Mouse (Mus musculus) urinary bladder, adult 2 months (tissue): Measurements from ENCODE around the gene Dmap1. TPM values are rescaled to one million over a fixed set of nuclear protein-coding genes. Genes with fewer than 3 reads are reported as not detected.

Experiments used
- DNase-seq: peaks from one replicate; pipeline ENCODE4 v3.0.0; 2022; ENCODE audit warnings: low spot score
- polyA plus RNA-seq: library from polyadenylated mRNA; depleted of rRNA; stranded (reverse); fragments of >200 nt; gene quantifications from 2 replicates; pipeline ENCODE4 v1.2.3, GENCODE M21; 2012

Dmap1 gene
- polyA plus RNA-seq, 1 experiment = 33.9 TPM

DNA sequence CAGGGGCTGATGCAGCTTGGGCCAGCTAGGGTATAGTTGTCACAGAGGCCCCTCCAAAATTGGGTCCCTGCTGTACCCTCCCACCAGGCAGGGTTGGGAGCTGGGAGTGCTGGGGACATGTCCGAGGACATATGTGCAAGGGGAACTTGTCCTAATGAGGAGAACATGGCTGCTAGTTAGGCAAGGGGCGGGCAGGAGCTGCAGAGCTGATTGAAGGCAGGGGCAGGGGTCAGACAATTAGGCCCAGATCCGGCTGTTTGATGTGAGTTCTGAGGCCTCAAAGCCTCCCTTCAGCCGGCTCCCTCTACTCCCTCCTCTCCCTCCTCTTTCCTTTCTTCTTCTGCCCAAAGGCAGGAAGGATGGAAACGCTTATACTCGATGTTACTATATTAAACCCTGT is 25.1 kb downstream of the Dmap1 start:
- no peak for DNase-seq

DNA sequence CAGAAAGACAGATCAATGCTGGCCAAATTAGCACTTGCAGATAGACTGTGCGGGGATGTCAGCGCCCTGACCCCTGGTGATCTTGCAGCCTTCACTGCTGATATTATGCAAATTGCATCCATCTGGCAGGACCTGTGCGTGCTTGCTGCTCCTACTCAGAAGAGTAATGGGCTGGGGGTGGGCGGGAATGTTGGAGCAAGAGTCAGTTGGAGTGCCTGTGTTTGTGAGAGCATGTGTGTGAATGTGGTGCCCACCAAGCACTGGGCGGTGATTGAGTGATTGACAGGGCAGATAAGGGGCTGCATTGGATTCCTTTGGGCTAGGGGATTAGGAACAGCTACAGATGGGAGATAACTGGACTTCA is 26.6 kb downstream of the Dmap1 start:
- DNase-seq = no peak

DNA sequence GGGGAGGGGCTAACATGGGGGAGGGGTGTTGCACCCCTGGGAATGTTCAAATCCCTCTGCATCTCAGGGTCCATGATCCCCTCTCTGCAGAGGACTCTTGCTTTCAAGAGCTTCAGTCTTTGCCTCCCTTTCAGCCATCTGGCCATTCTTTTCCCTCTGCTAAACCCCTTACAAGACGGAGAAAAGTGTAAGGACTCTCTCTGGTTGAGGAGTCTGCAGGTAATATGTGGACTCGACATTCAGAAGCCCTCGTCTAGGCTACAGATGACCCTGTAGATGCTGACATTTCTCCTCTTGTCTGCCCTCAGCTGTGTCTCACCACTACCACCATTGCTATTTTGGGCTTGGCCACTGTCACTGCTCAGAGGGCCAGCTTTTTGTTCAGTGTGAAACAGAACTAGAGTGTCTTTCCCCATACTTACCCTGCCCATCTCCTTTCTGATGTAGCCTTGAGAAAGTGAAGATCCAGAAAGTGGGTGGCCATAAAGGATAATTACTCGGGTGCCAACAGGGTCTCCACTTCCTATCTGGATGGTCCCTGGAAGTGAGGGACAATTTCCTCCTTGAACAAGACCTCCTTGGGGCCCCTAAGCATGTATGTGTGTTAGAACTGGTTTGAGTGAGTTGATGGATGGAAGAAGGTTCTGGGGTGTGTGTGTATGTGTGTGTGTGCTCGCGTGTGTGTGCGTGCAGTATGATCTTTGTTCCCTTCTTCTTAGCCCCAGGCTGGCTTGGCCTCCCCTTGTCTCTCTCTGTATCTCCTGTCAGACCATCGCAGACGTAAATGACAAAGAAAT is 27.2 kb downstream of the Dmap1 start:
- no peak for DNase-seq

DNA sequence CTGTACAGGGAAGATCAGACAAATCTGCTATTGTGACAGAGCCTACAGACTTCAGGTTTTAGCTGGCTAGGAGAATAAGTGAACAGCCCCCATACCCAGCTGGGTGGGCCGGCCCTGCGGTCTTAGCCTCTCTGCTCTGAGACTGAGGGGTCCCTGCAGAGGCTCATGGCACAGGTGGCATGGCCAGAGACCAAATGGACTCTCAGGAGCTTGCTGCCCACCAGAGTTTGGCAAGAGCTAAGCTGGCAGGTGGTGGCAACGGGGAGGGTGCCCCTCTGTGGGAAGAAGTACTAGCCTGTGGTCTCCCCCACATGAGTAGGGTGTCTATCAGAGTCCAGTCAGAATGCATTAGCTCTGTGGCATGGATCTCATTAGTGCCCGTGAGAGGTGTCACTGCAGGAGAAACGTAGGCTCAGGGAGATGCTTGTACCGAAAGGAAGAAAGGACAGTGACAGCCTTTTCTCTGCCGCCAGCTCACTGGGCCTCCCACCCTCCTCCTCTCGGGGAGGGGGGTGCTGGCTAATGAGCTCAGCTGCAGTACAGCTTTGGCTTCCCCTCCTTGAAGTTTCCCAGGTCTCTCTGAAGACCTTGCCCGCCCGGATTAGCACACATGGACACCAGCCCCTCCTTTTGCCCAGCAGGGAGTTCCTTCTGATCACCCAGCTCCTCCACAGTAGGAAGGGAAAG is 27.9 kb downstream of the Dmap1 start:
- no peak for DNase-seq

DNA sequence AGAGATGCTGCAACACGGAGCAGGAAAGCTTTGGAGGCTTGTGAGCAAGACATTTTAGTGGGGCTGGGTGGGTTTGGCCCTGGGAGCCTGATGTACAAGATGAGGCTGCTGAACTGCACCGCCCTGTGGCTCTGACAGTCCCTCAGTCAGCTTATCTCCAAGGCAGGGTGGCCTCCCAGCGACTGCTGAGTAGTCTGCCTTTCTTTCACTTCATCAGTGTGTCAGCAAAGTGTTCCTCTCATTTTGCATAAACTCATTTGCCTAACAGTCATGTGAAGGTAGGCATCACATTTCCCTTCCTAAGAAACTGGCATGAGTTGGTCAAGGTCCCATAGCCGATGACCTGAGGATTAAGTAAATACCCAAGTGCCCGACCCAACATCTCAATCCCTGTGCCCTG is 29.3 kb downstream of the Dmap1 start:
- DNase-seq = no peak

DNA sequence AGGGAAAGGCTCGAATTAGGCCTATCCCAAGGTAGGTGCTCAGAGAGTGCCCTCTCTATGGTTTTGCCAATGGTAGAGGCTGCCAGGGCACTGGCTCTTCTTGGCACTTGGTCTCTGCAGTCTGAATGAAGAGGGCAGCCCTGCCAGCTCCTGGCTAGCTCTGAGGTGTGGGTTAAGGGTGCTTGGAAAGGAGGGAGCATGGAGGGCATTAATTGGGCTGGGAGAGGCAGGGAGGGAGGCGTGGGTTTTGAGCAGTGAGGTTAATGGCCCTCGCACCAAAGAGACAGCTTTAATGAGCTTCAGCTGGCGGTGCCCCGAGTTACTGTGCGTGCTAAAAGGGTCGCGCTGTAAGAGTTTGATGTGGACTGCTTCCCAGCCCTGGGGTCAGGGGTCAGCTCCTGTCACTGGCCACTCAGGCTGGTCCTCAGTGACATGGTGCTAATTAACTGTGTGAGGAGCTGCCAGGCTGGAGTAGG is 30.4 kb downstream of the Dmap1 start:
- no peak for DNase-seq

DNA sequence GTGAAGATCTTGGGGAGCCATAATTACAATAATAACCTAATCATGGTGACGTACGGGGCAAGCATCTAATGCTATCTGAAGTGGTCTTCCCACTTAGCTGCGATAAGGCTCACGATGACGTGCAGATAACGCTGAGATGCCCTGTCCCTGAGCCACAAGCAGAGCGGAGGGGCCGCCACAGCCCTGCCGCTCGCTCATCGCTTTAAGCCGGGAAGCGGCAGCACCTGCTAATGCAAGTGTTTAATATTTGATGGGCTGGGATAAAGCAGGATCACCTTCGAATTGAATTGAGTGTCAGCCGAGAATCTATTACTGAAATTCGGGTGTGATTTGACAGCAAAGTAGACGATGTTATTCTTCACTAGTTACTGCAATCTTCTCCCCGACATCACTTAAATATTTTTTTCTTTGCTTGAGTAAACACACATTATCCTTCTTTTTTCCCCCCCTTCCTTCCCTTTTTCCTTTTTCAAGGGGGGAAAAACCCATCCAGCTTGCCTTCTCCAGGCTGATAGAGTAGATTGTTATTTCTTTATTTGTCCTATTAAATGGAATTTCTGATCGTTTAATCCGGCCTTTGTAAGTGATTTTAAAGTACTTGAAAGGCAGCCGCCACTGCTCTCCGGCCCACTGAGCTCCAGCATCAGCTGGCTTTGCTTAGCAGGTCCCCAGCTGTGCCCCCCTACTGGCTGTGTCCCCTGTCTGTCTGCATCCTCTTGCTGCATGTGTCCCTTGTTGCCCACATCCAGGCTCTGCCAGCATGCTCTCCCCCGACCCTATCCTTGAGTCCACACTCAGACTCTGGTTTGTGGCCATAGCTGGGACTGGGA is 34.9 kb downstream of the Dmap1 start:
- DNase-seq = no peak

DNA sequence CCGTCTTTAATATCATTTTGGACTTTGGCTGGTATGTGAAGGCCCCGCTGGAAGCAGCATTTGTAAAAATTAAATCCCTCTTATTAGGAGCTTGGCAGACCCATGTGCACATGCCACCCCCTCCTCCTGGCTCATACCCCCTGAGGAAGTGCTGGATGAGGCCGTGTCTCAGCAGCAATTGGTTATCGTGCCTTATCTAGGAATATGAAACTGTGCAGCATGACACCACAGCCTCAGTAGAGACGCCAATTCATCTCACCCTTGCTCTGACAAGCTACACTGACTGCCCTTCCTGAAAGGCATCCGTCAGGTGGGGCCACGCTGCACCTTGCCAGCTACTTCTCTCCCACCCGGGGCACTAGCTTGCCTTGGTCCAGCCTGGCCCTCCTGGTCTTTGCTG is 35.6 kb downstream of the Dmap1 start:
- no peak for DNase-seq

DNA sequence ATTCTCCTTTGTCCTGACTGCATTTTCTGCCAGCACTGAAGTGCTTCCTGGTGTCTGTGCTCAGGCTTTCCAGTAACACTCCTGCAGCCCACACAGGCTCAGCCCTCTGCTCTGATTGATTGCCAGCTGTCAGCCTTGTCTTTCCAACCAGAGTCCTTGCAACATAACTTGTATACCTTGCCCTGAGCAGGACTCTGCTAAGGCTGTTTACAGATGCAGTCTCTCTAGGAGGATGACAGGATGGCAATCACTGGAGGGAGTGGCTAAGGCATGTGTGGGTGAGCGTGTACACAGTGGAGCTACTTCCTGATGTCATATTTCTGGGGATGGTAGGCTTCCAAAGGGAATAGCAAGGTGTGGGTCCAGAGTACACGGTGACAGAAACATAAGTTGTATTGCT is 36.2 kb downstream of the Dmap1 start:
- DNase-seq = no peak

DNA sequence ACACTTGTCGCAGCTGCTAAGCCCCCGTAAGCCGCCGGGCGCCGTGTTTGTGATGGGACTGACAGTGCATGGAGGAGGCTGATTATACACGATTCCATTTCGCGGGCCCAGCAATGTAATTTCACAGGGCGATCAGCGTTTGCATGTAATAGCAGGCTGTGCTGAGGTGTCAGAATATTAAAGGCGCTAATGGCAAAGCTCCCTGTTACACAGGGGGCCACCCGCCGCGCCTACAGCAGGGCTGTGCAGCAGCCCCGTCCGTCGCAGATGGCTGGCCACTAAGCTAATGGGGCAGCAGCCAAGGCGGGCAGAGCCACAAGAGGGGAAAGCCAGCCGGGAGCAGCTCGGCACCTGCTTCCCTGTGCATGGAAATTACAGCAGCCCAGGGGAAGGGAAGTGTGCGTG is 37.0 kb downstream of the Dmap1 start:
- no peak for DNase-seq

DNA sequence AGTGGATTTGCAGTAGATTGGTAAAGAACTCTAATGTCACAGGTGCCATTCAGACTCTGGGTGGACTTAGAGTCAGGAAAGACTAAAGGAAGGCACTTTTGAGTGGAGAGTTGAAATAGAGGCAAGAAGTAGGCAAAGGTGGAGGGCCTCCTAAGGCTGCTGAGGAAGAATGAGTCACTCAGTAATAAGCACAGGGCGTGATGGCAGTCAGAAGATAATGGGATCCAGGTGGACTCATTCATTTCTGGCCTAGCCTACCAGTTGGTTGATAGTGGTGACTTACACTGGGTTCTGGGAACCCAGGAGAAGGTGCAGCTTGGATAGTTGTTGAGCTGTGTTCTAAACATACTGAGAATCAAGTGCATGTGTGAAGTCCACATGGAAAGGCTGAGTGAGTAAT is 40.3 kb downstream of the Dmap1 start:
- DNase-seq = no peak

DNA sequence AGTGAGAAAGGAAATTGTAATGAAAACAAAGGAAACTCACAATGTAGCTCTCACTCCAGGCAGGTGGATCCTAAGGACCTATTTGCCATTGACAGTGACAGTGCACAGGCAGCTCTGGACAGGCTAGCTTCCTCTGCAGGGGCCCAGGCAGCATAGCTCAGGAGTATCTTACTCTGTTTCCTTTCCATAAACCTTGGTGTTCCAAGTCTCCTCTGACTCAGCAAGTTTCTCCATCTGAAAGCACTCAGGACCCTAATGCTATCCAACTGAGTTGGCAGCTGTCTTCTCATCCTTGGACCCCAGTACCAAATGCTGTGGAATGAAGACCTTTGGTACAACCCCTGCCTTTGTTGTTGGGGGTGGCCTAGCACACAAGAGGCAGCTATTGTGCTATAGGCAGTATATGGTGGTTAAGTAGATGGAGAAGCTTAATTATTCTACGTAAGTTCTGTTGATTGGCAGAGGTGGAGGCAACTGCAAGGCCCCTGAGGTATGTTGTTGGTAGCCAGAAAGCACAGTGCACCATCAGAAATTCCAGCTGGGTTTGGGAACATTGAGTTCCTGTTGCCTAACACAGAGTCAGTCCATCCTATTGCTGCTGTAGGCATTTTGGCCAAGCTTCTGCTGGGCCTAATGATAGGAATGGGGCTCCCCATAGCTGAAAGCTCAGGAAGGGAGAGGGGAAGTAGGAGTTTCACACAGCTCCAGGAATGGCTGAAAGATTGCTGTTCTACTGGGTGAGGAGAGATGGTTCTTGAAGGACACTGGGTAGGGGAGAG is 41.0 kb downstream of the Dmap1 start:
- no peak for DNase-seq

DNA sequence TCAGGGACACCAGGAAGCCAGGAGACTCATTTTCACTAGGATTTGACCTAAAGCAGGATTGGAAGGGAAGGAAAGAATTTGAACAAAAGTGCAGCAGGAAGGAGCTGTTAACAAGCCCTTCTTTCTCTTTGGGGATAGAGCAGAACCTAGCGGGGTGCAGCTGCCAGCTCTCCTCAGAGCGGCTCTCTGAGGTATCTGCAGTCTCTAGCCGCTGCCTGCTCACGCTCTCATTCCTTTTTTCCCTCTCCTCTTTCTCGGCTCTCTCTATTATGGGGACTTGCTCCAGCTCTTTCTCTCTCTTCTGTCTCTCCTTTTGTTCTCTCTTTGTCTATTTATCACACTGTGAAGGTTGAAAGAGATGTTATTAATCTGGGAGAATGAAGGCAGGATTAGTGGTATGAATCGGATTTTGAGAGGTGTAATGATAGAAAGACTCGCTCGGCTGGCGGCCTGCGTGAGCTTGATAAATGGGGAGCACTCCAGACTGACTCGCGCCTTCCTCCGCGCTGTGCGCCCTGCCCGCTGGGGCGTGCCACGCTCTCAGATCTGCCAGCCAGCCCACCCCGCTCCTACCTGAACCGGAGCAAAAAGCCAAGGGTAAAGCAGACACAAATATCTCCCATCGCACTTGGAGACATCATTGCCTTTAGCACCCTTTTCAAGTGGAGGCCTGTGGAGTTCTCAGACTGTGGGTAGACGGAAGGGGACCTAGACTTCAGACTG is 45.0 kb downstream of the Dmap1 start:
- DNase-seq = no peak

DNA sequence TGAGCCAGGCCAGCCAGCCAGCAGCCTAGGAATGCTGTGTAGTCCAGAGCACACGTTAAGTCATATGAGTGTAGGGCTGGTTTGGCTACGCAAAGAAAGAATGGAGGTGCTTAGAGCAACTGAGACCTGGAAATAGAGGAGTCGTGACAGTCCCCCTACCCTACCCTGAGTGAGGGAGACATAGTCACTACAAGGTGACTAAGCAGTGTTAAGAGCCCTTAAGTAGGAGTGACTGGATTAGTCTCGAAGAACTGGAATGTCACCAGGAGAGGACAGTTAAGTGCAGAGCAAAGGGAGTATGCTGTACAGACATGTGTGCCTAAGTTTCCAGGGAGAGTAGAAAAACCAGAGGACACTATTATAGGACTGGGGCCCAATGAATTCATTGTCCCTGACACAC is 45.9 kb downstream of the Dmap1 start:
- no peak for DNase-seq

DNA sequence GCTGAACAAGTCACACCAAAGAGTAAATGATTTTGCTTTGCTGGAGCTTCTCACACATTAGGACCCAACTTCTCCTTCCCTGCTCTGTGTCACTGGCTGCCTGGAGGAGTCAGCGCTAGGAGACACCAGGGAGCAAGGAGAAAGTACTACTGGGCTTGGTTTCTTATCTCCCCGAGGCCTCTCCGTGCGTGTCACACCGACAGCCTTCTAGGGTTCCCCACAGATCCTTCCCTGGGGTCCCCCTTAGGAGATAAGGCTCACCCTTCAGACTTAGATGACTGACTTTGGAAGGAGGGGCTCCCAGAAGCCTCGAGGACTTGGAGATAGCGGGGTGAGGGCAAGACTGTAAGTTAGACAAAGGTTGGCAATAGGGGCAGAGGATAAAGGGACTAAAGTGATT is 47.4 kb downstream of the Dmap1 start:
- no peak for DNase-seq

DNA sequence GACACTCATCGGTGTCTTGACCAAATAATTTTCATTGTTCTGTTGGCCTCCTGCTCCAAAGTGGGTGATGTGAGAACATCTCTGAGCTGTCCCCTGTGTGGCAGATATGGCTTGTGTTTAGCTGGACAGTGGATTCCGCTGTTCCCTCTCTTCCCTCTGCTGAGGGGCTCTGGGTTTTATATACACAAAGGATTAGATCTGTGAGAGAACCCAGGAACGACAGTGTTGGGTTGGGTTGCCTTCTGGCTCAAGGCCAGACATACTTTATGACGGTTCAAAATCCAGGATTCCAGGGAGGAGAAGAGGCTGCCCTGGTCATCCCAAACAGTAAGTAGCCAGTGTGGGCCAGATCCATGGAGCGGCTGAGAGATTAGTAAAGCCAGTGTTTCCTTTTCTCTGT is 48.5 kb downstream of the Dmap1 start:
- DNase-seq = no peak

DNA sequence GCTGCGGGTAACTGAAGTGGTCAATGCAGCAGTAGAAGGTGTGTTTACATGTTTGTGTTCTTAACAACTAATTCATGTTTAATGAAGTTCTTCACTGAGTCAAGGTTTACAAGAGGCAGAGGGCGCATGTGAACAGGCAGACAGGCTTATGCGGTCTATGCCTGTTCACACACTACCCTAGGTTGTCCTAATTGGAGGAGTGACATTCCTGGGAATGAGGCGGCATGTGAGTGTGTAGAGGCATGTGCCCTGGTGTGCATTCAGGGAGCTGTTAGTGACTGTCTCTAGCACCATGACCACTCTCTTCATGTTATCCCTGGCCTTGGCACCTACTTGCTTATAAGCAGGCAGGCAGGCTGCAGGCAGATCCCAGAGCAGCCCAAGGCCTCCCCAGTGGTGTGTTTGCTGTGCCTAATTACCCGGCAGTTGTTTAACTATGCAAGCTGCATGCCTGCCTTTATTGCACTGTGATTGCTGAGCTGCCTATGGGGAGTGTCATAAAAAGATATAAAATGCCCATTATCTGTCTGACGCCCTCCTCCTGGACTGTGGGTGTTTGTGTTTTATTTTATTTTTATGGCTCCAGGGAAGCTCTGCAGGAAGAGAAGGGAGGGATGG is 51.9 kb downstream of the Dmap1 start:
- no peak for DNase-seq

DNA sequence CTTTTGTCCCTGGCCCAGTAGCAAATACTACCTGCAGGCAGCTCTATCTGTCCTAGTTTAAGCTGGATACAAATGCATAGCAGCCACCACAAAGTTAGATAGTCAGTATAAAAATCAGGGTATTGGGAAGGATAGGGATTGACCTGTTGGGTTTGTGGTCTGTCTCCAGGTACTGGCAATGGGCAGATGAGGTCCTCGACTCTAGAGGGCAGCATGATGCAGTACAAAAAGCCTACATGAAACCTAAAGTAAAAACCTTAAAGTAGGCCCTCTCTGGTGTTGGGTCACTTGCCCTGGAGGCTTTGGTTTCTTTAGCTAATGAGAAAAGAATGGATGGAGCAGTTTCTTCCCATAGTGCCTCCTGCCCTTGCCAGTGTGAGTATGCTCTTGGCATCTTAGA is 53.6 kb downstream of the Dmap1 start:
- no peak for DNase-seq
